Mouse (Mus musculus) thymus, adult 2 months (tissue): Measurements from ENCODE around the gene Ngfr. TPM values are rescaled to one million over a fixed set of nuclear protein-coding genes. Genes with fewer than 3 reads are reported as not detected.

ENCODE experiments used
- DNase-seq: peaks from one replicate; pipeline ENCODE4 v3.0.0; 2021
- H3K27ac ChIP-seq: fragments of 200-500 bp; 2 replicates; pipeline ENCODE4 v1.5.1; 2012; ENCODE audit warnings: low read length, control low read depth; ENCODE audit not compliant: control insufficient read depth, insufficient read depth
- H3K27me3 ChIP-seq: fragments of 200-500 bp; 2 replicates; pipeline ENCODE4 v1.6.1; 2012; ENCODE audit warnings: mild to moderate bottlenecking, low read length, moderate library complexity, mixed read lengths; ENCODE audit not compliant: control insufficient read depth, insufficient read depth
- H3K36me3 ChIP-seq: fragments of 200-500 bp; 2 replicates; pipeline ENCODE4 v1.6.1; 2012; ENCODE audit warnings: mild to moderate bottlenecking, low read length, moderate library complexity; ENCODE audit not compliant: control insufficient read depth, insufficient read depth
- H3K4me1 ChIP-seq: fragments of 200-500 bp; replicated peaks from 2 replicates; pipeline ENCODE4 v1.6.1; 2012; ENCODE audit warnings: low read length; ENCODE audit not compliant: control insufficient read depth, insufficient read depth
- H3K4me3 ChIP-seq: fragments of 200-500 bp; 2 replicates; pipeline ENCODE4 v1.5.1; 2012; ENCODE audit warnings: mild to moderate bottlenecking, low read length, control low read depth, moderate library complexity; ENCODE audit not compliant: control insufficient read depth, insufficient read depth
- CTCF ChIP-seq: fragments of 200-500 bp; IDR thresholded peaks from 2 replicates; pipeline ENCODE4 v1.5.1; 2012; ENCODE audit warnings: mild to moderate bottlenecking, control low read depth, low read length, moderate library complexity, borderline replicate concordance; ENCODE audit not compliant: control insufficient read depth, poor library complexity, insufficient read depth; ENCODE audit errors: extremely low read depth
- POLR2A ChIP-seq: fragments of 200-500 bp; IDR thresholded peaks from 2 replicates; pipeline ENCODE4 v1.6.1; 2012; ENCODE audit warnings: mild to moderate bottlenecking, low read length, control low read depth, moderate library complexity; ENCODE audit not compliant: control insufficient read depth, poor library complexity, insufficient read depth; ENCODE audit errors: extremely low read depth
- WGBS: fragments of 180-500 bp; shearing (Covaris S2); methylation state at CpG from one replicate; pipeline ENCODE4 v1.1.7; 2018; 5-methylcytosine and 5-hydroxymethylcytosine counted together
- polyA plus RNA-seq: library from polyadenylated mRNA; depleted of rRNA; stranded (reverse); fragments of >200 nt; gene quantifications from 2 replicates; pipeline ENCODE4 v1.2.3, GENCODE M21; 2012; rRNA removed

The Ngfr gene
- polyA plus RNA-seq = 6.4 and 7.0 TPM in 2 replicates

DNA sequence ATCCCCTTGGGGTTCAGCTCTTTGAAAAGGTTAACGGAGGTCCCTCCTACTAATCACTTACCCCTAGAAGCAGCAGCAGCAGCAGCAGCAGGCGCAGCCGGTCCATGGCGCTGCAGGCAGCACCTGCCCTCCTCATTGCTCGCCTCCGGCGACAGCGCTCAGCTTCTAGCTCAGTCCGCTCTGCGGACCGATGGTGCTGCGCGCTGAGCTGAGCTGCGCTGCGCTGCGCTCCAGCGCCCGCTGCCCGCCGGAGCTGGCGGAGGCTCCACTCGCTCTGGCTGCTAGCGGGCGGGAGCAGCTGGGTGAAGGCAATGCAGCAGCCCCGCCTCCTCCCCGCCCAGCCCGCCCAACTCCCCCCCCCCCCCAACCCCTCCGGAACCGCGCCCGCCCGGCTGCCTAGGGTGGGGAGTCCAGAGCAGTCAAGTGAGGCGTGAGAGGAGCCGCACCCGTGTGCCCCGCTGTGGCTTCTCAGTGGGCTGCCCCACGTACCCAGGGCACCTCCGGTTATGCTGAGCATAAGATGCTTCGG is at the start of gene Ngfr:
Gene Ngfr (minus strand): TSS at position 313 of the 529 bp plus-strand sequence.
- DNase-seq = peak; percentile 24
- Histone ChIP-seq H3K4me1 (peaks cover 13% of the 10 kb centered on the region), H3K4me3 (peak within 1 kb of the TSS; percentile 1; the same call in 1 of the 2 replicates), H3K27me3 (peaks cover 23% of the 10 kb centered on the region), H3K36me3 (no peaks in the 10 kb centered on the region), H3K27ac (no peak within 1 kb of the TSS)
- TF ChIP-seq POLR2A (no peak), CTCF (no peak)
- WGBS = 2% methylated on average over 37 of the region's 39 CpGs

GRCm38 (mm10) chr11:95635030-95635429 is 47.5 kb upstream of the Ngfr start:
- DNase-seq = no peak
- no peak overlapping the region for H3K27ac ChIP-seq
- H3K4me1 ChIP-seq = no peaks in the 10 kb centered on the region; the same call in 1 of the 2 replicates
- TF ChIP-seq POLR2A = no peak
- no peak for TF ChIP-seq CTCF
- 7% methylated on average over 2 of the region's 2 CpGs for WGBS
- no peaks in the 10 kb centered on the region for H3K36me3 ChIP-seq
- H3K4me3 ChIP-seq = no peak overlapping the region
- no peaks in the 10 kb centered on the region for H3K27me3 ChIP-seq

DNA sequence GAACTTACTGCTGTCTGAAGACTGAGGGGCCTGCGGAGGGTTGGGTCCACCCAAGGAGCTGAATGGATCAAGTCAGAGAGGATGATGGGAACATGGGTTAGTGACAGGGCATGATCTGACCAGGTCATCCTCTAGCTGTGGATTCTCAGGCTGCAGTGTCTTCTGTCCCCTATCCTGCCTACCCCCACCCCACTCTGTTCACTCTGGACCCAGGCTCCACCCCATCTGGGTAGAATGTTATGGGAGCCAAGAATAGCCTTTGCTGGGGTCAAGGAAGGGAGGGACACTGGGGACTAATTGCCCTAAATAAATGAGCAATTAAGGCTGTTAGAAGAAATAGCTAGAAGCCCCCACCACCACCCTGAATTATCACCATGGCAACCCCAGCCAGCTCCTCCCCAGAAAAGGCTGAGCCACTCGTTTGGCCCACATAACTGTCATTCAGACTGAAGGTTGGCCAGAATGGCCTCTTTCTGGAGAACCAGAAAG is 46.0 kb upstream of the Ngfr start:
- Histone ChIP-seq H3K27ac (no peak overlapping the region), H3K36me3 (no peaks in the 10 kb centered on the region), H3K27me3 (no peaks in the 10 kb centered on the region), H3K4me1 (no peaks in the 10 kb centered on the region; the same call in 1 of the 2 replicates), H3K4me3 (no peak overlapping the region)
- no peak for DNase-seq
- TF ChIP-seq CTCF (no peak), POLR2A (no peak)
- 95% methylated on average over 2 of the region's 2 CpGs for WGBS

GRCm38 (mm10) chr11:95632474-95632873 is 44.9 kb upstream of the Ngfr start:
- H3K27ac ChIP-seq = no peak overlapping the region
- no peak for DNase-seq
- no peak overlapping the region for H3K4me3 ChIP-seq
- no peak for TF ChIP-seq CTCF
- TF ChIP-seq POLR2A = no peak
- no peaks in the 10 kb centered on the region for H3K27me3 ChIP-seq
- no peaks in the 10 kb centered on the region for H3K36me3 ChIP-seq
- 91% methylated on average over 6 of the region's 6 CpGs for WGBS
- H3K4me1 ChIP-seq = no peaks in the 10 kb centered on the region; the same call in 1 of the 2 replicates

DNA sequence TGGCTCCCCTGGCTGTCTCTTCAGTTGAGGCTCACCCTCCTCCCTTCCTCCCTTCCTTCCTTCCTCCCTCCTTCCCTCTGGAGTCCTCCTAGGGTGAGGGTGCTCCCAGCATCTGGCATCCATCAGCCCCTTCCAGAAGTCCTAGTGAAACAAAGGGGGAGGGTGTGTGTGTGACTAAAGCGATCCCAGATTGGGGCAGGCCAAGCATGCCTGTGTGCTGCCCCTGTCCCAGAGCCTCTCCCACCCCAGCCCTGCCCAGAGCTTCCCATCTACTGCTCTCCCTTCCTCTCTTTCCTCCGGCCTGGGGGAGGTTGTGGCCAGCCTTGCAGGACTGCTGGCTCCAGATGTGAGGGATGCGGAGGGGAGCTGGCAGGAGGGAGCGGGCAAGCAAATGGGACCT is 43.8 kb upstream of the Ngfr start:
- DNase-seq = no peak
- Histone ChIP-seq H3K27ac (no peak overlapping the region), H3K36me3 (no peaks in the 10 kb centered on the region), H3K27me3 (no peaks in the 10 kb centered on the region), H3K4me1 (no peaks in the 10 kb centered on the region; the same call in 1 of the 2 replicates), H3K4me3 (no peak overlapping the region)
- no peak for TF ChIP-seq CTCF
- no peak for TF ChIP-seq POLR2A
- WGBS = 97% methylated on average over 4 of the region's 4 CpGs

DNA sequence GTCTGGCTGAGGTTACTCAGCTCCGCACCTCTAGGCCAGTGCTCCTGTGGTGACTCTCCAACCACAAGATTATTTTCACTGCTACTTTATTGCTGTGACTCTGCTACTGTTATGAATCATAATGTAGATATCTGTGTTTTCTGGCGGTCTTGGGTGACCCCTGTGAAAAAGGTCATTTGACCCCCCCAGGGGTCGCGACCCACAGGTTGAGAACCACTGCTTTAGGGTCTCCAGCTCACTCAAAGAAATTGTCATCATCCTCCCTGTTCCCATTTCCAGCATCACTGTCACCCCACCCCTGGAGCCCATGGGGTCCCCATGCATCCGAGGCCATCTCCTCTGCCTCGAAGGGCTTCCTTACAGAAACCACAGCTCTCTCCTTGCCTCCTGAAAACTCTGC is 43.0 kb upstream of the Ngfr start:
- H3K36me3 ChIP-seq = no peaks in the 10 kb centered on the region
- TF ChIP-seq POLR2A (no peak), CTCF (no peak)
- no peak for DNase-seq

More for the DNA sequence above, 43.0 kb upstream of the Ngfr start:
- no peak overlapping the region for H3K27ac ChIP-seq
- H3K4me1 ChIP-seq = no peaks in the 10 kb centered on the region; the same call in 1 of the 2 replicates
- H3K4me3 ChIP-seq = no peak overlapping the region
- no peaks in the 10 kb centered on the region for H3K27me3 ChIP-seq
- WGBS = 87% methylated on average over 6 of the region's 6 CpGs
